Mouse (Mus musculus): ENCODE measurements around the gene S1pr2.

GRCm38 (mm10) chr9:20976216-20976960 is at the start of gene S1pr2:
- TF ChIP-seq GATA1 (IDR thresholded peaks at IDR 0.05; ENCODE audit: low read length): no peak
- no peak for TF ChIP-seq TAL1 (IDR thresholded peaks at IDR 0.05; ENCODE audit: low read length)

Measured in erythroblast, embryonic 14.5 days (primary cell).